Mouse (Mus musculus) small intestine, adult 2 months (tissue): ENCODE results near the gene Nfam1.

Experiments
- CTCF ChIP-seq: fragments of 200-500 bp; IDR thresholded peaks from 2 replicates; pipeline ENCODE4 v1.5.1; 2012; ENCODE audit warnings: low read depth, mild to moderate bottlenecking, control low read depth, inconsistent platforms, low read length, moderate library complexity, mixed read lengths; ENCODE audit not compliant: insufficient replicate concordance, insufficient read length; ENCODE audit errors: extremely low read depth
- POLR2A ChIP-seq: fragments of 200-500 bp; IDR thresholded peaks from 2 replicates; pipeline ENCODE4 v1.6.1; 2012; ENCODE audit warnings: low read depth, mild to moderate bottlenecking, control low read depth, inconsistent platforms, low read length, moderate library complexity

DNA sequence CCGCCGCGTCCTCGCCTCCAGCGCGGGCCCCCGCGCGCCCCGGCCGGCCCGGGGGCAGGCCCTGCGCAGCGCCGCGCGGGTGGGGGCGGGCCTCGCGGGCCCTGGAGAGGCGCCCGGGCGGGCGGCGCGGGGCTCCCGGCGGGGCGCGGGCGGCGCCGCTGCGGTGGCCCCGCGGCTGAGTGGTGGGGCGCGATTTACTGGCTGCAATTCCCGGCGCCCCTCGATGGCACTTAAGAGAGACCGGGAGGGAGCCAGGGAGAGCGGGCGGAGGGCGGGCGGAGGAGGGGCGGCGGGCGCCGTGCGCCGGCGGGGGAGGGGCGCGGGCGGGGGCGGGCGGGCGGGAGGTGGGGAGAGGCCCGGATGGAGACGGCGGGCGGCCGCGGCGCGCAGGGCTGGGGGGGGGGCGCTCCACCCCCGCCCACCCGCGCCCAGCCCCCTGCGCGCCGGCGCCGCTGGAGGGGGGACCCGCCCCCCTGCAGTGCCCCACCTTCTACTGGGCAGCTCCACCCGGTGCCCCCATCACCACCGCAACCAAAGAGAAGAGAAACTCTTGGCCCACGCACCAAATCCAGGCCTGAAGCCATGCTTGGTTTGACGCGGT is 69.5 kb downstream of the Nfam1 start:
- TF ChIP-seq CTCF (no peak), POLR2A (no peak)
